In the genomic region with DNA sequence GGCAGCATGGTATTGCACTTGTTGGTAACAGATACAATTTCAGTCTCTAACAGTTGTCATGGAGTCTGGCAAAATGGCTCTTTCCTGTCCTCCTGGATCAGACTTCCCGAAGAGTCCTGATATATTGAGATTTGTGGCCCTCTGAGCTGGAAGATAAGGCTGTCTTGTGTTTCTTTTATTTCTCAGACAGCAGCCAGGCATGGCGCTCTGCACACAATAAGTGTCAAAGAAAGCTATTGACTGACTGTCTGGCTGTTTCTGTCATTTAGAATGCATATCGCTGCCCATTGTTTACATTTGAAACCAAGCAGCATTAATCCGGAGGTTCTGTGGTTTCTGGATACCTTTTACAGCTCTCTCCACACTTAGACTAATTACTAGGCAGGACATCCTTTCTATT, we compare ENCODE assay signal across 32 mouse cellular contexts.
DNase-seq lines count a peak whose midpoint lies in the region; ATAC-seq and TF ChIP-seq lines count a peak whose summit lies in the region.
"Had no signal": no experiment of that assay in that cellular context is flagged by ENCODE, and none has a peak within 500 bp of the region (broad histone marks: within the 10 kb centered on the region; RNA-seq: fewer than 3 reads in every experiment).

No protein-coding gene starts in this region.

- H3K27ac ChIP-seq in forebrain, embryonic 11.5 days (ENCODE audit: low read depth, low read length): no peak overlapping the region
- H3K27ac ChIP-seq in forebrain, embryonic 10.5 days: no peak overlapping the region
- H3K27ac ChIP-seq in hindbrain, embryonic 11.5 days (ENCODE audit: low read depth, low read length): no peak overlapping the region
- no peak overlapping the region for H3K27ac ChIP-seq in hindbrain, embryonic 13.5 days
- H3K27ac ChIP-seq in midbrain, embryonic 12.5 days (replicated peaks): no peak overlapping the region
- no peak overlapping the region for H3K27ac ChIP-seq in midbrain, postnatal 0 days (ENCODE audit: low read depth, low read length)
- no peak overlapping the region for H3K27ac ChIP-seq in cerebellum, adult 2 months (ENCODE audit: insufficient read depth, low read length)
- H3K27ac ChIP-seq: forebrain, embryonic 12.5 days; gastrocnemius, adult 2 months; heart, embryonic 15.5 days; hindbrain, embryonic 14.5 days; hindbrain, postnatal 0 days had no signal

- H3K4me3 ChIP-seq in forebrain, embryonic 11.5 days (ENCODE audit: low read depth, low read length): no peak overlapping the region
- H3K4me3 ChIP-seq in forebrain, embryonic 10.5 days: no peak overlapping the region
- no peak overlapping the region for H3K4me3 ChIP-seq in hindbrain, embryonic 11.5 days (ENCODE audit: low read depth, low read length)
- H3K4me3 ChIP-seq in hindbrain, embryonic 13.5 days: no peak overlapping the region
- H3K4me3 ChIP-seq in midbrain, embryonic 12.5 days: no peak overlapping the region
- no peak overlapping the region for H3K4me3 ChIP-seq in midbrain, postnatal 0 days (ENCODE audit: low read depth, low read length)
- no peak overlapping the region for H3K4me3 ChIP-seq in cerebellum, adult 2 months (replicated peaks; ENCODE audit: insufficient read depth, low read depth, low read length)
- H3K4me3 ChIP-seq: forebrain, embryonic 12.5 days; gastrocnemius, adult 2 months; heart, embryonic 12.5 days; heart, embryonic 15.5 days had no signal

- H3K4me2 ChIP-seq in forebrain, embryonic 11.5 days (ENCODE audit: low read depth, low read length, severe bottlenecking): no peak overlapping the region
- H3K4me2 ChIP-seq in hindbrain, embryonic 11.5 days (replicated peaks; ENCODE audit: low read depth, low read length): no peak overlapping the region
- no peak overlapping the region for H3K4me2 ChIP-seq in hindbrain, embryonic 13.5 days
- H3K4me2 ChIP-seq in midbrain, embryonic 12.5 days (replicated peaks): no peak overlapping the region
- H3K4me2 ChIP-seq in midbrain, postnatal 0 days (ENCODE audit: low read depth, low read length, poor library complexity, severe bottlenecking): no peak overlapping the region
- H3K4me2 ChIP-seq: forebrain, embryonic 12.5 days; heart, embryonic 12.5 days; heart, embryonic 15.5 days; hindbrain, embryonic 14.5 days had no signal

- no peak for TF ChIP-seq CTCF in midbrain, postnatal 0 days (IDR thresholded peaks at IDR 0.05)
- TF ChIP-seq CTCF in cerebellum, adult 2 months (IDR thresholded peaks at IDR 0.05; ENCODE audit: borderline replicate concordance, insufficient read depth, low read depth, low read length): no peak

- no peak overlapping the region for H3K9ac ChIP-seq in forebrain, embryonic 11.5 days (ENCODE audit: low read length)
- H3K9ac ChIP-seq in hindbrain, embryonic 11.5 days (ENCODE audit: low read depth, low read length): no peak overlapping the region
- no peak overlapping the region for H3K9ac ChIP-seq in hindbrain, embryonic 13.5 days
- H3K9ac ChIP-seq in midbrain, embryonic 12.5 days (replicated peaks): no peak overlapping the region
- H3K9ac ChIP-seq in midbrain, postnatal 0 days (replicated peaks; ENCODE audit: low read length, poor library complexity, severe bottlenecking): no peak overlapping the region
- H3K9ac ChIP-seq: forebrain, embryonic 12.5 days; forebrain, postnatal 0 days; heart, embryonic 12.5 days; heart, embryonic 15.5 days; hindbrain, embryonic 14.5 days had no signal

- no peaks in the 10 kb centered on the region for H3K27me3 ChIP-seq in forebrain, embryonic 11.5 days (ENCODE audit: control insufficient read depth, insufficient read depth, low read length)
- no peaks in the 10 kb centered on the region for H3K27me3 ChIP-seq in forebrain, embryonic 10.5 days (ENCODE audit: poor library complexity, severe bottlenecking)
- H3K27me3 ChIP-seq in hindbrain, embryonic 11.5 days (ENCODE audit: control insufficient read depth, insufficient read depth, low read length): no peaks in the 10 kb centered on the region
- no peaks in the 10 kb centered on the region for H3K27me3 ChIP-seq in hindbrain, embryonic 13.5 days
- no peaks in the 10 kb centered on the region for H3K27me3 ChIP-seq in midbrain, embryonic 12.5 days
- H3K27me3 ChIP-seq in midbrain, postnatal 0 days (ENCODE audit: insufficient read depth, low read length): no peaks in the 10 kb centered on the region
- H3K27me3 ChIP-seq in cerebellum, adult 2 months (ENCODE audit: control insufficient read depth, insufficient read depth, low read length): no peaks in the 10 kb centered on the region; the same call in 1 of the 2 replicates
- H3K27me3 ChIP-seq: CH12.LX; forebrain, embryonic 12.5 days; heart, embryonic 12.5 days; heart, embryonic 15.5 days; Patski had no signal

- no peaks in the 10 kb centered on the region for H3K36me3 ChIP-seq in forebrain, embryonic 11.5 days (ENCODE audit: control insufficient read depth, insufficient read depth, low read length)
- H3K36me3 ChIP-seq in forebrain, embryonic 10.5 days (replicated peaks): no peaks in the 10 kb centered on the region
- H3K36me3 ChIP-seq in hindbrain, embryonic 11.5 days (ENCODE audit: control insufficient read depth, insufficient read depth, low read length): no peaks in the 10 kb centered on the region
- H3K36me3 ChIP-seq in hindbrain, embryonic 13.5 days: no peaks in the 10 kb centered on the region
- no peaks in the 10 kb centered on the region for H3K36me3 ChIP-seq in midbrain, embryonic 12.5 days
- H3K36me3 ChIP-seq in midbrain, postnatal 0 days (ENCODE audit: insufficient read depth, low read length): no peaks in the 10 kb centered on the region
- H3K36me3 ChIP-seq: forebrain, embryonic 12.5 days; G1E; heart, embryonic 12.5 days; heart, embryonic 15.5 days had no signal

- WGBS in forebrain, embryonic 11.5 days: 33% methylated on average over 4 of the region's 4 CpGs
- 44% methylated on average over 4 of the region's 4 CpGs for WGBS in forebrain, embryonic 10.5 days
- whole genome bisulfite sequencing in hindbrain, embryonic 11.5 days: 42% methylated on average over 4 of the region's 4 CpGs
- WGBS in hindbrain, embryonic 13.5 days: 12% methylated on average over 4 of the region's 4 CpGs
- WGBS in midbrain, embryonic 12.5 days: 23% methylated on average over 4 of the region's 4 CpGs
- WGBS in midbrain, postnatal 0 days: 16% methylated on average over 4 of the region's 4 CpGs
- 15% methylated on average over 4 of the region's 4 CpGs for WGBS in cerebellum, adult 2 months

- DNase-seq in forebrain, embryonic 11.5 days (ENCODE audit: low spot score): no peak
- DNase-seq in forebrain, embryonic 10.5 days (ENCODE audit: extremely low spot score, low spot score): no peak
- DNase-seq in hindbrain, embryonic 11.5 days (ENCODE audit: low spot score): no peak
- DNase-seq in midbrain, postnatal 0 days (ENCODE audit: low spot score): no peak
- peak; percentile 12 for DNase-seq in embryo, embryonic 10.5 days (ENCODE audit: low spot score)
- DNase-seq in cerebellum, adult 2 months: no peak
- DNase-seq: adrenal gland, postnatal 10 days; adrenal gland, postnatal 36 days; B cell, adult 2 months; cerebellum, adult 11 months; cerebellum, adult 8-10 months; cerebellum, postnatal 10 days; cerebellum, postnatal 36 days; forebrain, postnatal 0 days; gastrocnemius, adult 2 months; gastrocnemius, postnatal 14 days; heart, adult 11 months; heart, postnatal 10 days; heart, postnatal 36 days; kidney, adult 18-20 months had no signal

- no peak for TF ChIP-seq POLR2A in cerebellum, adult 2 months (IDR thresholded peaks at IDR 0.05; ENCODE audit: borderline replicate concordance, insufficient read depth, low read length)

- no peaks in the 10 kb centered on the region for H3K9me3 ChIP-seq in forebrain, embryonic 11.5 days (ENCODE audit: control insufficient read depth, low read length)
- H3K9me3 ChIP-seq in forebrain, embryonic 10.5 days: no peaks in the 10 kb centered on the region
- no peaks in the 10 kb centered on the region for H3K9me3 ChIP-seq in hindbrain, embryonic 11.5 days (ENCODE audit: control insufficient read depth, low read length)
- no peaks in the 10 kb centered on the region for H3K9me3 ChIP-seq in hindbrain, embryonic 13.5 days
- H3K9me3 ChIP-seq in midbrain, embryonic 12.5 days: no peaks in the 10 kb centered on the region
- no peaks in the 10 kb centered on the region for H3K9me3 ChIP-seq in midbrain, postnatal 0 days (ENCODE audit: low read length)
- H3K9me3 ChIP-seq: forebrain, embryonic 12.5 days; heart, embryonic 12.5 days; heart, embryonic 15.5 days had no signal

- no peaks in the 10 kb centered on the region for H3K4me1 ChIP-seq in forebrain, embryonic 11.5 days (replicated peaks; ENCODE audit: control insufficient read depth, insufficient read depth, low read length)
- peaks cover 7% of the 10 kb centered on the region; the same call in 1 of the 2 replicates for H3K4me1 ChIP-seq in forebrain, embryonic 10.5 days
- H3K4me1 ChIP-seq in hindbrain, embryonic 11.5 days (replicated peaks; ENCODE audit: control insufficient read depth, insufficient read depth, low read length): no peaks in the 10 kb centered on the region
- H3K4me1 ChIP-seq in hindbrain, embryonic 13.5 days (replicated peaks): 0 out of 2 replicates have a peak, but pooled peaks cover 3% of the 10 kb centered on the region
- peaks cover 5% of the 10 kb centered on the region; the same call in 1 of the 2 replicates for H3K4me1 ChIP-seq in midbrain, embryonic 12.5 days
- H3K4me1 ChIP-seq in midbrain, postnatal 0 days (ENCODE audit: insufficient read depth, low read length): no peaks in the 10 kb centered on the region
- no peaks in the 10 kb centered on the region for H3K4me1 ChIP-seq in cerebellum, adult 2 months (ENCODE audit: control insufficient read depth, insufficient read depth, low read length)
- H3K4me1 ChIP-seq: heart, embryonic 12.5 days; heart, embryonic 15.5 days had no signal

- 0 out of 2 replicates have a peak, but pooled peaks have one; percentile 45 for ATAC-seq in forebrain, embryonic 11.5 days (replicated peaks; ENCODE audit: low FRiP score)
- 0 out of 2 replicates have a peak, but pooled peaks have one; percentile 42 for ATAC-seq in hindbrain, embryonic 11.5 days (ENCODE audit: low FRiP score)
- no peak for ATAC-seq in hindbrain, embryonic 13.5 days (ENCODE audit: low FRiP score)
- ATAC-seq in midbrain, embryonic 12.5 days (ENCODE audit: low FRiP score, low read depth): peak; percentile 68; the same call in 1 of the 2 replicates
- ATAC-seq in midbrain, postnatal 0 days (ENCODE audit: low FRiP score): no peak
- ATAC-seq: forebrain, postnatal 0 days; hindbrain, postnatal 0 days; inflammation-experienced regulatory T-cells, adult 6 months; intestine, embryonic 16.5 days; Patski had no signal

Comparison
In these comparisons a context has a peak if more than half of its experiments do, and no peak if none do; other contexts are left out.
1. ATAC-seq: peak in forebrain, embryonic 11.5 days (single experiment), hindbrain, embryonic 11.5 days (single experiment) and midbrain, embryonic 12.5 days (single experiment); none in hindbrain, embryonic 13.5 days (single experiment) and midbrain, postnatal 0 days (single experiment).